Mouse (Mus musculus): ENCODE measurements around the gene Adprm. TPM values are rescaled to one million over a fixed set of nuclear protein-coding genes. Genes with fewer than 3 reads are reported as not detected.
"Not testable (repeated sequence)": the region's sequence is repeated elsewhere in the genome, so short reads cannot be mapped to it uniquely, and the experiment has no call there.

The Adprm gene
- total RNA-seq (2021): 10 to 100 TPM; 21.1 to 23.0 TPM
- long read RNA-seq, transcript Adprm-201 (5 exons, 1,283 nt): major isoform, 6 of 19 reads
- long read RNA-seq, partial matches to known transcripts: 5 of 19 reads
- long read RNA-seq, other reads (novel, unspliced or antisense): 6 of 19 reads

- DNase-seq (ENCODE audit: low spot score in 2 of 2): peak; percentile 89 to 93
Observed at GRCm38 (mm10) chr11:67052321-67052952, at the start of gene Adprm, which contains the start of gene Sco1. Gene Adprm (minus strand): TSS chr11:67052594. Gene Sco1 (plus strand): TSS chr11:67052670.

DNA sequence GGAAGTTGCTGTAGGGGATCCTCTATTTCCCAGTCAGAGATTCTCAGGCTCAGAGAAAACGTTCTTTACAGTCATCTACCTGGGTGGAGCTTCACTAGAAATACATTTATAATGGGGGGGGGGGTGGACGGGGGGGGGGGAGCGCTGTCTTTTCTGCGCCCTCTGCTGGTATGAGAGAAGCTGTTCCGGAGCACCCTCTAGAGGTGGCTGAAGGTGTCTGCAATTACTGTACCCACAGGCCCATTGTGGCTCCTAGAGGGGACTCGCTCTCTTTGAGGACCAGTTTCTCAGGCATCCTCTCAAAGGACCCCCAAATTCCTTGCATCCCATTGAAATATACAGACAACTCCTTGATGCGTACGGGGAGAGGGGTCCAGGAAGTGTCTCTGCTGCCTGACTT, 49.3 kb upstream of the Adprm start:
- peak in 1 of 2 experiments; percentile 60 for DNase-seq (ENCODE audit: low spot score in 2 of 2)

DNA sequence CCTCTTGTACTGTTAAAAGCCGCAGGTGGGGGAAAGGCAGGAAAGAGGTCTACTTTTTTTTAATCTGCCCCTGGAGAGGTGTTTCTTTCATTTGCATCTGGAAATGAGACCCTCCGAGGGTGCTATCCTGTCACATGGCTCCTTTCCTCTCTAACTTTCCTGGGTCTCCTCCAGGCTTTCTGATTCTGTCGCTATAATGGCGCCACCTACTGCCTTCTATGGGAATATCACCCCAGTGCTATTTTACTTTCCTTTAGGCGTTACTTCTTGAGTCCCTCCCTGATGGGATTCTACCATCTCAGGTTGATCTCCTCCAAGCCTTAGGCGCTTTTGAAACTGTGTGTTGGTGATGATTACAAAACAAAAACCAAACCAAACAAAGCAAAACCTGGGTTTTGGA, 47.8 kb upstream of the Adprm start:
- DNase-seq (ENCODE audit: low spot score in 2 of 2): peak in 1 of 2 experiments; percentile 67

DNA sequence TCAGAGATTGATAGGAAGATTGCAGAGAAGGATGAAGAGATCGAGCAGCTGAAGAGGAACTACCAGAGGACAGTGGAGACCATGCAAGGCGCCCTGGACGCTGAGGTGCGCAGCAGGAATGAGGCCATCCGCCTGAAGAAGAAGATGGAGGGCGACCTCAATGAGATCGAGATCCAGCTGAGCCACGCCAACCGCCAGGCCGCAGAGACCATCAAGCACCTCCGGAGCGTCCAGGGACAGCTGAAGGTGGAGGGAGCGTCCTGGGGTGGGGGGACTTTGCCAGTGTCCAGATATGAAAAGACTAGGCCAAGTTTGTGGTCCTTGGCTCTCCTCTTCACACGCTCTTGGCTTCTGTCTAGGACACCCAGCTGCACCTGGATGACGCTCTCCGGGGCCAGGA, 46.8 kb upstream of the Adprm start:
- no peak for DNase-seq (ENCODE audit: low spot score in 2 of 2)

GRCm38 (mm10) chr11:67098427-67098826, 46.0 kb upstream of the Adprm start:
- peak; percentile 56 to 79 for DNase-seq (ENCODE audit: low spot score in 2 of 2)

DNA sequence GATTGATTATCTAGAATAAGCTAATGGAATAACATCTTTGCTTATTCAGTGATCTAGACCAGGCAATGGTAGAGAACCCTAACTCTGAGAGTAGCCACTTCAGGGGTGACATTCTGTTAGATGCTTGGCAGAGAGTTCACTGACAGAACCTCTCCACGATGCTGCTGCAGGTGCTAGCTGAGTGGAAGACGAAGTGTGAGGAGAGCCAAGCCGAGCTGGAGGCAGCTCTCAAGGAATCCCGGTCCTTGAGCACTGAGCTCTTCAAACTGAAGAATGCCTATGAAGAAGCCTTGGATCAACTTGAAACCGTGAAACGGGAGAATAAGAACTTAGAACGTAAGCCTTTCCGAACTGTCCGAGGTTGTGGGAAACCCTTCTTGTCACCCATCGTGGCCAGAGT, 45.3 kb upstream of the Adprm start:
- no peak for DNase-seq (ENCODE audit: low spot score in 2 of 2)

- no peak for DNase-seq (ENCODE audit: low spot score in 2 of 2)
Observed at GRCm38 (mm10) chr11:67094470-67094869, 42.1 kb upstream of the Adprm start.

- no peak for DNase-seq (ENCODE audit: low spot score in 2 of 2)
Observed at GRCm38 (mm10) chr11:67093652-67094051, 41.3 kb upstream of the Adprm start.

- DNase-seq (ENCODE audit: low spot score in 2 of 2): no peak
Observed at GRCm38 (mm10) chr11:67093201-67093600, 40.8 kb upstream of the Adprm start.

DNA sequence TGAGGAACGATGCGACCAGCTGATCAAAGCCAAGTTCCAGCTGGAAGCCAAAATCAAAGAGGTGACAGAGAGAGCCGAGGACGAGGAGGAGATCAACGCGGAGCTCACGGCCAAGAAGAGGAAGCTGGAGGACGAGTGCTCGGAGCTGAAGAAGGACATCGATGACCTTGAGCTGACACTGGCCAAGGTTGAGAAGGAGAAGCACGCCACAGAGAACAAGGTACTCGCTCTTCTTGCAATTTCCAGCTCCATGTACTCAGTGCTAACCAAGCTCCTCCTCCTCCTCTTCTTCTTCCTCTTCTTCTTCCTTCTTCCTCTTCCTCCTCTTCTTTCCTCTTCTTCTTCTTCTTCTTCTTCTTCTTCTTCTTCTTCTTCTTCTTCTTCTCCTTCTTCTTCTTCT, 40.0 kb upstream of the Adprm start:
- DNase-seq (ENCODE audit: low spot score in 2 of 2): not testable (repeated sequence)

DNA sequence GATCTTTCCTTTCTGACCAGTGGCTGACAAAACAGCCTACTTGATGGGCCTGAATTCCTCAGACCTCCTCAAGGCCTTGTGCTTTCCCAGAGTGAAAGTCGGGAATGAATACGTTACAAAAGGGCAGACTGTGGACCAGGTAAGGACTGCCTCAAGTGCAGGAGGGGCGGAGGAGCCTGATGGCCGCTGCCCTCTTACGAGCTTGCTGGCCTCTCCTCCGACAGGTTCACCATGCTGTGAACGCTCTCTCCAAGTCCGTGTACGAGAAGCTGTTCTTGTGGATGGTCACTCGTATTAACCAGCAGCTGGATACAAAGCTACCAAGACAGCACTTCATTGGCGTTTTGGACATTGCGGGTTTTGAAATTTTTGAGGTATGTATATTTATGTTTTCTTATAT, 34.8 kb upstream of the Adprm start:
- DNase-seq (ENCODE audit: low spot score in 2 of 2): no peak

- no peak for DNase-seq (ENCODE audit: low spot score in 2 of 2)
Observed at GRCm38 (mm10) chr11:67086467-67087164, 34.2 kb upstream of the Adprm start.

GRCm38 (mm10) chr11:67085489-67085888, 33.1 kb upstream of the Adprm start:
- DNase-seq (ENCODE audit: low spot score in 2 of 2): peak; percentile 42 to 85

DNA sequence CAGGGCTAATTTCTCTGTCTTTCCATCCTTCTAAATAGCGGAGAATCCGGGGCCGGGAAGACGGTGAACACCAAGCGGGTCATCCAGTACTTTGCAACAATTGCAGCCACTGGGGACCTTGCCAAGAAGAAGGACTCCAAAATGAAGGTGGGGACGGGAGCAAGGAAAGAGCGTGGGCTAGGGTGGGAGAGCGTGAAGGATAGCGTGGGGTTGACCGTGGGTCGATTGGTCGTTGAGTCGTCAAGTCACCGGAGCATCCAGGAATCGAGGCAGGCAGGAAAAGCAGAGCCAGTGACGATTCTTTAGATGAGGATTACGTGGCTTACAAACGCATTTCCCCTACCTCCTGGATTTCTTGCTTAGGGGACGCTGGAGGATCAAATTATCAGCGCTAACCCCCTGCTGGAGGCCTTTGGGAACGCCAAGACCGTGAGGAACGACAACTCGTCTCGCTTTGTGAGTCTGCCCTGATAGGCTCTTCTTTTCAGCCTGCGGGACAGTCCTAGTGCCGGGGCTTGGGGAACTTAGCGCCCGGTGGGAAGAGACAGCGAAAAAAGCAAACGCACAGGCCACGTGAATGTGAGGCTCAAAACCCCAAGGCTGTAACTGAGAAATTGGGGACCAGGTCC, 31.4 kb upstream of the Adprm start:
- DNase-seq (ENCODE audit: low spot score in 2 of 2): no peak

DNA sequence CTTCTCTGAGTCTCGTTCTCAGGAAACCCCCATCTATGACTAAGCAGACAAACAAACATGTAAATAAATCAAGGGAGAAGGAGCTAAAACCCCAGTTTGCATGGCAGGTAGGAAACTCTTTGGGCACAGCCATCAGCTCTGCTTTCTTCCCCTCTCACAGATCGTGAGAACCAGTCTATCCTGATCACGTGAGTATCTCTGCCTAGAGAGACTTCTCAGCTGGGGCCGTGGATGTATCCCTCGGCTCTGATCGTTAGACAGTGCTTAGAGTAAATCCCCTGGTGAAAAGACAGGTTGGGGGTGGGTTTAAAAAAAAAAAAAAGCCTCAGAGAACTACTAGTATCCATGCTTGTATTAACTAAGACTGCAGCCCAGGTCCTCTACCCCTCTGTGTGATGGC, 30.8 kb upstream of the Adprm start:
- DNase-seq (ENCODE audit: low spot score in 2 of 2): no peak

DNA sequence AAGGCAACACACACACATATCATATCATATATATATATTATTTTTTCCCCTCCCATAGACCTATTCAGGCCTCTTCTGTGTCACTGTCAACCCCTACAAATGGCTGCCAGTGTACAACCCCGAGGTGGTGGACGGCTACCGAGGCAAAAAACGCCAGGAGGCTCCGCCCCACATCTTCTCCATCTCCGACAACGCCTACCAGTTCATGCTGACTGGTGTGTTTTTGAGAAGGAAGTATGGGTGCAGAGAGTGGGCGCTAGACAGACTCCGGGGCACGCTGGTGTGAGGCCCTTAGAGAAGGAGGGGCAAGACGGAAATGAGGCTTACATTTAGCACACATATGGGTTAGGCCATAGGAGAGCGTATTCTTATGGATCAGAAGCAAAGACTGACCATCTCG, 30.4 kb upstream of the Adprm start:
- no peak for DNase-seq (ENCODE audit: low spot score in 2 of 2)

DNA sequence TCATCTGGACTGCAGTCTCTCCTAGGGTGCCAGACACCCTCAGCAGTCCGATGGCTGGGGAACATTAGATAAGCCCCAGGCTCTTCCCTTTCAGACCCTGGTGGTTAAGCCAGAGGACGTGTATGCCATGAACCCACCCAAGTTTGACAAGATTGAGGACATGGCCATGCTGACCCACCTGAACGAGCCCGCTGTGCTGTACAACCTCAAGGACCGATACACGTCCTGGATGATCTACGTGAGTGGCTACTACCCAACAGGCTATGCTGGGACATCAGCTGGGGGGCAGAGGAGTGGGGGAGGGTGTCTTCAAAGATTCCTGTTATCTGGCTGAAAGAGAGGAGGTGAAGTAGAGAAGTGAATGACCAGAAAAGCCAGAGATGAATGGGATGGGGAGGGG, 29.8 kb upstream of the Adprm start:
- DNase-seq (ENCODE audit: low spot score in 2 of 2): no peak

GRCm38 (mm10) chr11:67081125-67081649, 28.8 kb upstream of the Adprm start:
- DNase-seq (ENCODE audit: low spot score in 2 of 2): no peak

GRCm38 (mm10) chr11:67080168-67080567, 27.8 kb upstream of the Adprm start:
- peak; percentile 28 to 70 for DNase-seq (ENCODE audit: low spot score in 2 of 2)

- no peak for DNase-seq (ENCODE audit: low spot score in 2 of 2)
Observed at GRCm38 (mm10) chr11:67079740-67080139, 27.3 kb upstream of the Adprm start.

DNA sequence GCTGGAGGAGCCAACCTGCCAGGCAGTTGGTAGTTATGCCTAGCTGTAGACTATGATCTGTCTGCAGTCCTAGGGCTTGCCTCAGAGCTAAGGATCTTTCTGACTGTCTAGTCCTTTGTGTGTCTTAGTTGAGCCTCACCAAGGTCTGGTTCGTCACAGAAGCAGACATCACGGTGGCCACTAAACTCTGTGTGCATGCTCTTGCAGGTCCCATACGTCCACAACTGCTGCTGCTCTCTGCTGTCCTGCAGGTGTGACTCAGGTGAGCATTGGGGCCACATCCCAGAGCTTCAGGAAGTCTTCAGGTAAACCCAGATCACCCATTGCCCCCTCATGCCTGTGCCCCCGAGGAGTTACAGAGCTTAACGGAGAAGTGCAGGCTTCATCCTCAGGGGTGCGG, 26.5 kb upstream of the Adprm start:
- no peak for DNase-seq (ENCODE audit: low spot score in 2 of 2)

DNA sequence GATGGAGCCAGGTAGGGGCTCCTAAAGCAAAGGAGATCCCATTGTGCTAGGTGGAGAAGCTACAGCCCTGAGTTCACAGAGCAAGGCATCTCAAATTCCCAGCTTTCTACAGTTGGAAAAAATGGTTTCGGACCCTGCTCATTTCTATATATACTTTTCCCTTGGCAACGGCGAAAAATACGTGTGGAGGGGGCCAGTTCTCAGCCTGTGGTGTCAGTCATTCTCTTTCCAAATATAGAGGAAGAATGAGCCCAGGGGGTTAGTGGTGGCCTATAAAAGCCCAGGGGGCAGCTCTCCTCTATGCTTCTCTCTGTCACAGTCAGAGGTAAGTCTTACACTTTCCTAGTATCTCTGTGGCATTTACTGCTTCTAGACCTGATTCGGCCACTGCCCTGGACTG, 25.6 kb upstream of the Adprm start, which contains the start of gene Myh3:
TSS of gene Myh3 (plus strand) at position 301 of the 400 bp plus-strand sequence.
- no peak for DNase-seq (ENCODE audit: low spot score in 2 of 2)
